Mouse (Mus musculus) hindbrain, embryonic 16.5 days (tissue): ENCODE data around the gene Cd164l2. TPM values are rescaled to one million over a fixed set of nuclear protein-coding genes. Genes with fewer than 3 reads are reported as not detected.

Source experiments
- ATAC-seq: fragments of 200-750 bp; cut with Nextera tagmentation; 2 replicates; pipeline ENCODE4 v1.8.0; 2017; ENCODE audit warnings: moderate TSS enrichment, moderate library complexity
- H3K27ac ChIP-seq: fragments of 300-500 bp; sonication (generic); 2 replicates; pipeline ENCODE4 v1.5.1; 2014; ENCODE audit warnings: low read depth, mild to moderate bottlenecking, control low read depth, low read length, moderate library complexity
- H3K27me3 ChIP-seq: fragments of 300-500 bp; sonication (generic); replicated peaks from 2 replicates; pipeline ENCODE4 v1.6.1; 2014; ENCODE audit warnings: low read length; ENCODE audit not compliant: control insufficient read depth, insufficient read depth
- H3K36me3 ChIP-seq: fragments of 300-500 bp; sonication (generic); 2 replicates; pipeline ENCODE4 v1.6.1; 2014; ENCODE audit warnings: mild to moderate bottlenecking, low read length, moderate library complexity, mixed read lengths; ENCODE audit not compliant: control insufficient read depth, insufficient read depth
- H3K4me1 ChIP-seq: fragments of 300-500 bp; sonication (generic); 2 replicates; pipeline ENCODE4 v1.6.1; 2014; ENCODE audit warnings: low read depth, low read length; ENCODE audit not compliant: control insufficient read depth, insufficient read depth
- H3K4me2 ChIP-seq: fragments of 300-500 bp; sonication (generic); 2 replicates; pipeline ENCODE4 v1.6.1; 2014; ENCODE audit warnings: mild to moderate bottlenecking, low read length, control low read depth, moderate library complexity
- H3K4me3 ChIP-seq: fragments of 300-500 bp; sonication (generic); 2 replicates; pipeline ENCODE4 v1.5.1; 2014; ENCODE audit warnings: mild to moderate bottlenecking, low read length, control low read depth, moderate library complexity
- H3K9ac ChIP-seq: fragments of 300-500 bp; sonication (generic); 2 replicates; pipeline ENCODE4 v1.6.1; 2014; ENCODE audit warnings: low read depth, mild to moderate bottlenecking, control low read depth, low read length, moderate library complexity
- H3K9me3 ChIP-seq: fragments of 300-500 bp; sonication (generic); 2 replicates; pipeline ENCODE4 v1.6.1; 2014; ENCODE audit warnings: mild to moderate bottlenecking, low read length, moderate library complexity; ENCODE audit not compliant: control insufficient read depth
- WGBS: fragments of 180-500 bp; shearing (Covaris S2); extraction: QIAGEN DNeasy Blood & Tissue Kit; methylation state at CpG from one replicate; pipeline ENCODE4 v1.1.7; 2014; 5-methylcytosine and 5-hydroxymethylcytosine counted together
- polyA plus RNA-seq: library from polyadenylated mRNA; unstranded; fragments of >200 nt; fragmentation: Nextera tagmentation; extraction: Ambion mirVana; gene quantifications from 2 replicates; pipeline ENCODE4 v1.2.1, GENCODE M21; 2015

Gene Cd164l2
- 5.6 and 8.3 TPM in 2 replicates for polyA plus RNA-seq

- WGBS: 1% methylated on average over 49 of the region's 52 CpGs
These were observed at the start of gene Cd164l2, which contains the start of gene Gpr3 for GRCm38 (mm10) chr4:133211751-133212561. TSS of gene Cd164l2 (plus strand) at chr4:133212131. TSS of gene Gpr3 (minus strand) at chr4:133212536.

GRCm38 (mm10) chr4:133162196-133162595, 49.7 kb upstream of the Cd164l2 start:
- H3K4me2 ChIP-seq: no peak overlapping the region
- H3K4me1 ChIP-seq: no peaks in the 10 kb centered on the region; the same call in 1 of the 2 replicates
- no peak overlapping the region for H3K9ac ChIP-seq
- no peak overlapping the region for H3K4me3 ChIP-seq
- H3K27ac ChIP-seq: no peak overlapping the region
- H3K27me3 ChIP-seq: no peaks in the 10 kb centered on the region
- no peaks in the 10 kb centered on the region for H3K9me3 ChIP-seq
- no peaks in the 10 kb centered on the region for H3K36me3 ChIP-seq
- no peak for ATAC-seq
- WGBS: 77% methylated on average over 6 of the region's 6 CpGs

More at GRCm38 (mm10) chr4:133211751-133212561, at the start of gene Cd164l2, which contains the start of gene Gpr3:
- Histone ChIP-seq H3K9me3 (no peaks in the 10 kb centered on the region), H3K4me3 (peak within 1 kb of the TSS; percentile 80), H3K4me2 (peak within 1 kb of the TSS; percentile 99), H3K36me3 (no peaks in the 10 kb centered on the region), H3K27ac (no peak within 1 kb of the TSS; the same call in 1 of the 2 replicates), H3K4me1 (peaks cover 9% of the 10 kb centered on the region), H3K27me3 (peaks cover 11% of the 10 kb centered on the region; the same call in 1 of the 2 replicates), H3K9ac (peak within 1 kb of the TSS; percentile 79)
- peak; percentile 70 for ATAC-seq

- H3K27ac ChIP-seq: 0 out of 2 replicates have a peak overlapping the region, but pooled peaks have one; percentile 12
- ATAC-seq: no peak
- no peak overlapping the region for H3K4me2 ChIP-seq
- H3K4me1 ChIP-seq: no peaks in the 10 kb centered on the region; the same call in 1 of the 2 replicates
- no peaks in the 10 kb centered on the region for H3K9me3 ChIP-seq
- no peak overlapping the region for H3K4me3 ChIP-seq
- 90% methylated on average over 9 of the region's 9 CpGs for WGBS
- no peaks in the 10 kb centered on the region for H3K27me3 ChIP-seq
- no peaks in the 10 kb centered on the region for H3K36me3 ChIP-seq
- no peak overlapping the region for H3K9ac ChIP-seq
These were observed 45.2 kb upstream of the Cd164l2 start for GRCm38 (mm10) chr4:133166773-133167172.

GRCm38 (mm10) chr4:133169237-133170055, 42.5 kb upstream of the Cd164l2 start:
- Histone ChIP-seq H3K27me3 (no peaks in the 10 kb centered on the region), H3K27ac (no peak overlapping the region; the same call in 1 of the 2 replicates), H3K9me3 (no peaks in the 10 kb centered on the region), H3K4me2 (no peak overlapping the region), H3K36me3 (no peaks in the 10 kb centered on the region), H3K4me1 (no peaks in the 10 kb centered on the region; the same call in 1 of the 2 replicates), H3K9ac (no peak overlapping the region), H3K4me3 (no peak overlapping the region)
- WGBS: 86% methylated on average over 10 of the region's 10 CpGs
- no peak for ATAC-seq

- H3K4me2 ChIP-seq: no peak overlapping the region
- no peaks in the 10 kb centered on the region for H3K36me3 ChIP-seq
- H3K4me3 ChIP-seq: no peak overlapping the region
- no peak overlapping the region for H3K9ac ChIP-seq
- ATAC-seq: no peak
- no peaks in the 10 kb centered on the region for H3K9me3 ChIP-seq
- H3K4me1 ChIP-seq: no peaks in the 10 kb centered on the region; the same call in 1 of the 2 replicates
- no peaks in the 10 kb centered on the region for H3K27me3 ChIP-seq
- WGBS: 75% methylated on average over 3 of the region's 3 CpGs
- H3K27ac ChIP-seq: no peak overlapping the region; the same call in 1 of the 2 replicates
These were observed 41.8 kb upstream of the Cd164l2 start for GRCm38 (mm10) chr4:133170056-133170524.

- H3K36me3 ChIP-seq: no peaks in the 10 kb centered on the region
- H3K9ac ChIP-seq: no peak overlapping the region
- no peak overlapping the region for H3K27ac ChIP-seq
- no peak overlapping the region for H3K4me3 ChIP-seq
- H3K4me1 ChIP-seq: peaks cover 3% of the 10 kb centered on the region
- no peak for ATAC-seq
- H3K9me3 ChIP-seq: no peaks in the 10 kb centered on the region
- H3K27me3 ChIP-seq: no peaks in the 10 kb centered on the region
- H3K4me2 ChIP-seq: no peak overlapping the region
These were observed 41.3 kb upstream of the Cd164l2 start for GRCm38 (mm10) chr4:133170616-133171015.

GRCm38 (mm10) chr4:133172451-133172850, 39.5 kb upstream of the Cd164l2 start:
- Histone ChIP-seq H3K27me3 (no peaks in the 10 kb centered on the region), H3K9ac (no peak overlapping the region), H3K4me3 (no peak overlapping the region), H3K4me1 (peaks cover 22% of the 10 kb centered on the region), H3K4me2 (no peak overlapping the region), H3K36me3 (no peaks in the 10 kb centered on the region), H3K9me3 (no peaks in the 10 kb centered on the region), H3K27ac (no peak overlapping the region)
- no peak for ATAC-seq
- 92% methylated on average over 4 of the region's 4 CpGs for WGBS

- Histone ChIP-seq H3K4me2 (no peak overlapping the region), H3K9me3 (no peaks in the 10 kb centered on the region), H3K9ac (no peak overlapping the region), H3K36me3 (no peaks in the 10 kb centered on the region), H3K27ac (no peak overlapping the region), H3K27me3 (no peaks in the 10 kb centered on the region), H3K4me3 (no peak overlapping the region), H3K4me1 (peaks cover 22% of the 10 kb centered on the region)
- no peak for ATAC-seq
- 81% methylated on average over 4 of the region's 4 CpGs for WGBS
These were observed 37.6 kb upstream of the Cd164l2 start for GRCm38 (mm10) chr4:133174361-133174760.

- Histone ChIP-seq H3K4me2 (no peak overlapping the region), H3K36me3 (no peaks in the 10 kb centered on the region), H3K4me3 (no peak overlapping the region), H3K27me3 (no peaks in the 10 kb centered on the region), H3K9ac (no peak overlapping the region), H3K4me1 (peaks cover 22% of the 10 kb centered on the region), H3K27ac (no peak overlapping the region), H3K9me3 (no peaks in the 10 kb centered on the region)
- WGBS: 80% methylated on average over 7 of the region's 7 CpGs
- no peak for ATAC-seq
These were observed 36.7 kb upstream of the Cd164l2 start for GRCm38 (mm10) chr4:133175274-133175673.
